Mouse (Mus musculus) E14TG2a.4 (cell line): ENCODE results near the gene Best2.

ENCODE experiments used
- CTCF ChIP-seq: conservative IDR thresholded peaks from 2 replicates; pipeline ENCODE4 v1.5.1; 2014; ENCODE audit warnings: low read length
- NANOG ChIP-seq: IDR thresholded peaks from 2 replicates; pipeline ENCODE4 v1.6.1; 2014; ENCODE audit warnings: borderline replicate concordance, low read length, mixed read lengths
- POU5F1 ChIP-seq: IDR thresholded peaks from 2 replicates; pipeline ENCODE4 v1.6.1; 2014; ENCODE audit warnings: low read length, borderline replicate concordance

GRCm38 (mm10) chr8:85057367-85057766 lies 43.0 kb upstream of the Best2 start:
- TF ChIP-seq CTCF (no peak), NANOG (no peak), POU5F1 (no peak)
